Comparison of ENCODE assay signal across 9 mouse cellular contexts in genomic region chr13:37882521-37882920, GRCm38 (mm10).
DNase-seq lines count a peak whose midpoint lies in the region; ATAC-seq and TF ChIP-seq lines count a peak whose summit lies in the region.
"Had no signal": no experiment of that assay in that cellular context is flagged by ENCODE, and none has a peak within 500 bp of the region (broad histone marks: within the 10 kb centered on the region; RNA-seq: fewer than 3 reads in every experiment).

No protein-coding gene starts in this region.

- intact Hi-C loops in gastrocnemius, postnatal 14 days (cut with DNase I; ENCODE audit: low total_unique reads), result no loop called here

- H3K4me3 ChIP-seq in lung, adult 2 months (replicated peaks; ENCODE audit: extremely low read depth, low read depth, low read length), result no peak overlapping the region
- no peak overlapping the region for H3K4me3 ChIP-seq in lung, postnatal 0 days (ENCODE audit: low read depth, low read length)
- H3K4me3 ChIP-seq in hindbrain, embryonic 10.5 days, result no peak overlapping the region

- TF ChIP-seq EP300 in lung, postnatal 0 days (IDR thresholded peaks at IDR 0.05), result no peak

- no peak overlapping the region for H3K4me2 ChIP-seq in lung, postnatal 0 days (replicated peaks; ENCODE audit: low read depth, low read length)

- 27% methylated on average over 8 of the region's 8 CpGs for WGBS in lung, adult 2 months
- WGBS in lung, postnatal 0 days, result 33% methylated on average over 8 of the region's 8 CpGs
- 91% methylated on average over 8 of the region's 8 CpGs for WGBS in hindbrain, embryonic 10.5 days

- no peaks in the 10 kb centered on the region for H3K27me3 ChIP-seq in lung, postnatal 0 days (replicated peaks; ENCODE audit: insufficient read depth, low read length)
- H3K27me3 ChIP-seq in hindbrain, embryonic 10.5 days (ENCODE audit: insufficient read depth, poor library complexity, severe bottlenecking), result no peaks in the 10 kb centered on the region

- no peak for TF ChIP-seq POLR2A in lung, adult 2 months (IDR thresholded peaks at IDR 0.05; ENCODE audit: borderline replicate concordance, extremely low read depth, low read depth, low read length)

- H3K4me1 ChIP-seq in lung, adult 2 months (ENCODE audit: control insufficient read depth, insufficient read depth, low read length), result peaks cover 36% of the 10 kb centered on the region
- peaks cover 45% of the 10 kb centered on the region; the same call in 1 of the 2 replicates for H3K4me1 ChIP-seq in lung, postnatal 0 days (ENCODE audit: insufficient read depth, low read depth, low read length)
- peaks cover 23% of the 10 kb centered on the region for H3K4me1 ChIP-seq in hindbrain, embryonic 10.5 days (replicated peaks)

- DNase-seq in lung, adult 18-20 months, result peak; percentile 47 to 48
- no peak for DNase-seq in lung, adult 2 months
- peak; percentile 69 for DNase-seq in gastrocnemius, postnatal 14 days
- peak; percentile 51 for DNase-seq in lung, postnatal 0 days (ENCODE audit: low spot score)
- peak; percentile 75 for DNase-seq in thymus, postnatal 14 days
- DNase-seq in hindbrain, embryonic 10.5 days (ENCODE audit: low spot score), result no peak
- no peak for DNase-seq in urinary bladder, postnatal 4 days (ENCODE audit: low spot score in 2 of 2)
- DNase-seq: kidney, adult 8-10 months had no signal

- H3K9me3 ChIP-seq in lung, postnatal 0 days (ENCODE audit: low read length), result no peaks in the 10 kb centered on the region
- H3K9me3 ChIP-seq in hindbrain, embryonic 10.5 days, result no peaks in the 10 kb centered on the region

- peak overlapping the region; percentile 52 for H3K27ac ChIP-seq in lung, postnatal 0 days (ENCODE audit: low read length)
- no peak overlapping the region for H3K27ac ChIP-seq in hindbrain, embryonic 10.5 days

- no peak overlapping the region for H3K9ac ChIP-seq in lung, postnatal 0 days (replicated peaks; ENCODE audit: low read depth)

- TF ChIP-seq CTCF in lung, adult 2 months (IDR thresholded peaks at IDR 0.05; ENCODE audit: insufficient read depth, low read length), result no peak
- no peak for TF ChIP-seq CTCF in lung, postnatal 0 days (IDR thresholded peaks at IDR 0.05)

- ATAC-seq in lung, postnatal 0 days, result peak; percentile 46
- no peak for ATAC-seq in activated CD4-positive, CD25-positive, alpha-beta regulatory T cell, adult 4 months

- no peaks in the 10 kb centered on the region for H3K36me3 ChIP-seq in lung, postnatal 0 days (ENCODE audit: insufficient read depth, low read length)
- no peaks in the 10 kb centered on the region for H3K36me3 ChIP-seq in hindbrain, embryonic 10.5 days

Comparison
In these comparisons a context has a peak if more than half of its experiments do, and no peak if none do; other contexts are left out.
1. DNase-seq: peak in lung, adult 18-20 months (2 of 2), gastrocnemius, postnatal 14 days (single experiment), lung, postnatal 0 days (single experiment) and thymus, postnatal 14 days (single experiment); none in lung, adult 2 months (single experiment), hindbrain, embryonic 10.5 days (single experiment) and urinary bladder, postnatal 4 days (0 of 2).